Mouse (Mus musculus): ENCODE results near the gene BC030500.

DNA sequence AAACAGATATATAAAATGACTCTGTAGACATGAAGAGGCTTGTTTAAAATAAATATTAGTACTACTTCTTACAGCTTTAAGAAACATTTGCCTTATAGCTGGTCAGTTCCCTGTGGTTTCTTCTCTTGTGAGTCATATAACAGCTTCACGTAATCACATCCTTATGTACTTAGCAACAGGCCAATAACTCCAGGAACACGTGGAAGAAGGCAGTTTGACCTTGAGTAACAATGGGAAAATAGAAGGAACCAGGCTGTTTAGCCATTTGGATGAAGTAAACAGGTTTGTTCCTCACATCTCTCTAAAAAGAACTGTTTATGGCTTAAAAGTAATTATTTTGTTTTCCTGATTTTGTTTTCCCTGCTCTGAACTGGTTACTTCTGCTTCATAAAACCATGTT is 3.6 kb downstream of the BC030500 start:
- TF ChIP-seq CTCF (IDR thresholded peaks at IDR 0.05; ENCODE audit: insufficient read depth, low read length) (no peak), POLR2A (IDR thresholded peaks at IDR 0.05; ENCODE audit: borderline replicate concordance, extremely low read depth, low read depth, low read length) (no peak)

Measured in lung, adult 2 months (tissue).